Mouse (Mus musculus) G1E (cell line): ENCODE data around the gene BC053393.

ENCODE experiments used
- CTCF ChIP-seq: IDR thresholded peaks from 2 replicates; pipeline ENCODE4 v1.5.1; 2012; ENCODE audit warnings: low read depth, low read length, inconsistent platforms, mixed read lengths
- GATA1 ChIP-seq: IDR thresholded peaks from 2 replicates; pipeline ENCODE4 v1.6.1; 2012; ENCODE audit warnings: borderline replicate concordance, low read length, inconsistent platforms, mixed read lengths
- GATA2 ChIP-seq: IDR thresholded peaks from 2 replicates; pipeline ENCODE4 v1.6.1; 2012; ENCODE audit warnings: low read depth, low read length, inconsistent platforms, borderline replicate concordance
- POLR2AphosphoS5 ChIP-seq: IDR thresholded peaks from 2 replicates; pipeline ENCODE4 v1.6.1; 2012; ENCODE audit warnings: low read depth, low read length, inconsistent platforms; ENCODE audit not compliant: insufficient replicate concordance
- TAL1 ChIP-seq: conservative IDR thresholded peaks from 2 replicates; pipeline ENCODE4 v1.6.1; 2012; ENCODE audit warnings: low read depth, low read length, inconsistent platforms, mixed read lengths

GRCm38 (mm10) chr11:46549721-46550120 is 21.6 kb upstream of the BC053393 start:
- TF ChIP-seq POLR2AphosphoS5, result no peak
- TF ChIP-seq CTCF, result no peak
- no peak for TF ChIP-seq GATA1
- TF ChIP-seq GATA2, result no peak
- TF ChIP-seq TAL1, result no peak
